8 mouse cellular contexts compared by ENCODE assay signal in genomic region chr6:48538841-48539737, GRCm38 (mm10). TPM values are rescaled to one million over a fixed set of nuclear protein-coding genes. Genes with fewer than 3 reads are reported as not detected.
DNase-seq lines count a peak whose midpoint lies in the region; ATAC-seq and TF ChIP-seq lines count a peak whose summit lies in the region.

No protein-coding gene starts in this region.

- WGBS in forebrain, postnatal 0 days: 67% methylated on average over 5 of the region's 5 CpGs
- 74% methylated on average over 4 of the region's 5 CpGs for WGBS in hindbrain, postnatal 0 days
- 68% methylated on average over 5 of the region's 5 CpGs for WGBS in limb, embryonic 10.5 days

- peak overlapping the region; percentile 91 for H3K4me2 ChIP-seq in forebrain, postnatal 0 days (ENCODE audit: low read depth)
- H3K4me2 ChIP-seq in hindbrain, postnatal 0 days (ENCODE audit: low read depth, low read length): peak overlapping the region; percentile 76

- H3K36me3 ChIP-seq in forebrain, postnatal 0 days (ENCODE audit: insufficient read depth): peaks cover 31% of the 10 kb centered on the region
- H3K36me3 ChIP-seq in hindbrain, postnatal 0 days (ENCODE audit: insufficient read depth, low read length): peaks cover 14% of the 10 kb centered on the region; the same call in 1 of the 2 replicates
- no peaks in the 10 kb centered on the region for H3K36me3 ChIP-seq in limb, embryonic 10.5 days

- H3K27me3 ChIP-seq in forebrain, postnatal 0 days (ENCODE audit: insufficient read depth, low read length): no peaks in the 10 kb centered on the region
- no peaks in the 10 kb centered on the region for H3K27me3 ChIP-seq in hindbrain, postnatal 0 days (ENCODE audit: insufficient read depth, low read length)
- no peaks in the 10 kb centered on the region for H3K27me3 ChIP-seq in limb, embryonic 10.5 days (ENCODE audit: low read depth, poor library complexity, severe bottlenecking)

- peaks cover 20% of the 10 kb centered on the region for H3K4me1 ChIP-seq in forebrain, postnatal 0 days (ENCODE audit: insufficient read depth)
- peaks cover 13% of the 10 kb centered on the region for H3K4me1 ChIP-seq in hindbrain, postnatal 0 days (ENCODE audit: insufficient read depth, low read length)
- H3K4me1 ChIP-seq in limb, embryonic 10.5 days: peaks cover 65% of the 10 kb centered on the region

- H3K9me3 ChIP-seq in forebrain, postnatal 0 days (ENCODE audit: low read length): no peaks in the 10 kb centered on the region
- no peaks in the 10 kb centered on the region for H3K9me3 ChIP-seq in hindbrain, postnatal 0 days (ENCODE audit: low read length)
- no peaks in the 10 kb centered on the region for H3K9me3 ChIP-seq in limb, embryonic 10.5 days (replicated peaks)

- H3K4me3 ChIP-seq in forebrain, postnatal 0 days (ENCODE audit: low read depth, low read length): peak overlapping the region; percentile 70; the same call in 1 of the 2 replicates
- H3K4me3 ChIP-seq in hindbrain, postnatal 0 days (ENCODE audit: low read length): peak overlapping the region; percentile 55; the same call in 1 of the 2 replicates
- no peak overlapping the region for H3K4me3 ChIP-seq in limb, embryonic 10.5 days

- DNase-seq in ovary, postnatal 36 days (ENCODE audit: low spot score): peak; percentile 52
- no peak for DNase-seq in ovary, adult 18-20 months (ENCODE audit: low spot score)
- DNase-seq in cerebellum, adult 18-20 months: peak; percentile 84
- peak; percentile 89 for DNase-seq in forebrain, postnatal 0 days
- peak; percentile 90 for DNase-seq in hindbrain, postnatal 0 days (ENCODE audit: low spot score)
- DNase-seq in limb, embryonic 10.5 days (ENCODE audit: low spot score): peak; percentile 79
- DNase-seq in natural killer cell, adult 2 months (ENCODE audit: low spot score in 2 of 2): peak; percentile 66 to 72
- DNase-seq in telencephalon, adult 2 months (ENCODE audit: low read depth, low spot score): peak; percentile 67

- H3K9ac ChIP-seq in forebrain, postnatal 0 days: peak overlapping the region; percentile 97; the same call in 1 of the 2 replicates
- H3K9ac ChIP-seq in hindbrain, postnatal 0 days (replicated peaks; ENCODE audit: low read length): peak overlapping the region; percentile 85; the same call in 1 of the 2 replicates

- ATAC-seq in forebrain, postnatal 0 days: peak; percentile 36
- peak; percentile 13; the same call in 1 of the 2 replicates for ATAC-seq in hindbrain, postnatal 0 days

- no peak overlapping the region for H3K27ac ChIP-seq in forebrain, postnatal 0 days (ENCODE audit: low read depth, low read length)
- H3K27ac ChIP-seq in hindbrain, postnatal 0 days: 0 out of 2 replicates have a peak overlapping the region, but pooled peaks have one; percentile 11
- peak overlapping the region; percentile 28; the same call in 1 of the 2 replicates for H3K27ac ChIP-seq in limb, embryonic 10.5 days

- TF ChIP-seq CTCF in forebrain, postnatal 0 days (IDR thresholded peaks at IDR 0.05; ENCODE audit: low read depth): peak; percentile 86
- peak; percentile 84 for TF ChIP-seq CTCF in hindbrain, postnatal 0 days (IDR thresholded peaks at IDR 0.05; ENCODE audit: low read depth)

RNA-seq across cellular contexts. Expression of gene Atp6v0e2, which starts 1.7 kb away (rescaled TPM):
- total RNA-seq in forebrain, postnatal 0 days (2014; rRNA removed): 288 and 325 TPM in 2 replicates
- 384 and 414 TPM in 2 replicates for polyA plus RNA-seq in forebrain, postnatal 0 days (2015; fragmentation: Nextera tagmentation; extraction: Ambion mirVana)
- 407 and 443 TPM in 2 replicates for total RNA-seq in hindbrain, postnatal 0 days (2014; rRNA removed)
- polyA plus RNA-seq in hindbrain, postnatal 0 days (2015; fragmentation: Nextera tagmentation; extraction: Ambion mirVana): 446 and 455 TPM in 2 replicates
- polyA plus RNA-seq in limb, embryonic 10.5 days (2016; fragmentation: Nextera tagmentation; extraction: Ambion mirVana): 4.6 and 4.8 TPM in 2 replicates

RNA-seq across cellular contexts. Expression of gene Lrrc61, which starts 15.5 kb away (rescaled TPM):
- total RNA-seq in forebrain, postnatal 0 days (2014; rRNA removed): 27.5 and 28.7 TPM in 2 replicates
- polyA plus RNA-seq in forebrain, postnatal 0 days (2015; fragmentation: Nextera tagmentation; extraction: Ambion mirVana): 16.8 and 20.9 TPM in 2 replicates
- 32.0 and 50.1 TPM in 2 replicates for total RNA-seq in hindbrain, postnatal 0 days (2014; rRNA removed)
- 14.2 and 15.7 TPM in 2 replicates for polyA plus RNA-seq in hindbrain, postnatal 0 days (2015; fragmentation: Nextera tagmentation; extraction: Ambion mirVana)
- polyA plus RNA-seq in limb, embryonic 10.5 days (2016; fragmentation: Nextera tagmentation; extraction: Ambion mirVana): 13.1 and 17.2 TPM in 2 replicates

RNA-seq across cellular contexts. Expression of gene Rarres2, which starts 33.5 kb away (rescaled TPM):
- total RNA-seq in forebrain, postnatal 0 days (2014; rRNA removed): 8.0 and 9.1 TPM in 2 replicates
- polyA plus RNA-seq in forebrain, postnatal 0 days (2015; fragmentation: Nextera tagmentation; extraction: Ambion mirVana): 12.0 and 13.1 TPM in 2 replicates
- total RNA-seq in hindbrain, postnatal 0 days (2014; rRNA removed): 2.7 and 4.3 TPM in 2 replicates
- polyA plus RNA-seq in hindbrain, postnatal 0 days (2015; fragmentation: Nextera tagmentation; extraction: Ambion mirVana): 10.0 and 10.4 TPM in 2 replicates
- polyA plus RNA-seq in limb, embryonic 10.5 days (2016; fragmentation: Nextera tagmentation; extraction: Ambion mirVana): 6.1 and 7.3 TPM in 2 replicates

RNA-seq across cellular contexts. Expression of gene Gm45021, which starts 50.3 kb away (rescaled TPM):
- 1.2 TPM in 1 of 2 replicates, not detected in the other for total RNA-seq in forebrain, postnatal 0 days (2014; rRNA removed)
- not detected in 2 replicates for polyA plus RNA-seq in forebrain, postnatal 0 days (2015; fragmentation: Nextera tagmentation; extraction: Ambion mirVana)
- total RNA-seq in hindbrain, postnatal 0 days (2014; rRNA removed): not detected in 2 replicates
- polyA plus RNA-seq in hindbrain, postnatal 0 days (2015; fragmentation: Nextera tagmentation; extraction: Ambion mirVana): not detected in 2 replicates
- polyA plus RNA-seq in limb, embryonic 10.5 days (2016; fragmentation: Nextera tagmentation; extraction: Ambion mirVana): not detected in 2 replicates

RNA-seq across cellular contexts. Expression of gene Repin1, which starts 54.6 kb away (rescaled TPM):
- 40.7 and 55.0 TPM in 2 replicates for total RNA-seq in forebrain, postnatal 0 days (2014; rRNA removed)
- polyA plus RNA-seq in forebrain, postnatal 0 days (2015; fragmentation: Nextera tagmentation; extraction: Ambion mirVana): 26.4 and 29.3 TPM in 2 replicates
- 83.1 and 86.9 TPM in 2 replicates for total RNA-seq in hindbrain, postnatal 0 days (2014; rRNA removed)
- polyA plus RNA-seq in hindbrain, postnatal 0 days (2015; fragmentation: Nextera tagmentation; extraction: Ambion mirVana): 40.6 and 41.2 TPM in 2 replicates
- 53.1 and 57.3 TPM in 2 replicates for polyA plus RNA-seq in limb, embryonic 10.5 days (2016; fragmentation: Nextera tagmentation; extraction: Ambion mirVana)

Comparison
In these comparisons a context has a peak if more than half of its experiments do, and no peak if none do; other contexts are left out.
1. RNA of gene Atp6v0e2, which starts 1.7 kb away (polyA plus RNA-seq): 446 to 455 TPM in hindbrain, postnatal 0 days and 384 to 414 TPM in forebrain, postnatal 0 days; 4.6 to 4.8 TPM in limb, embryonic 10.5 days; every median in the first group is over 10 times any median in the second.